Mouse (Mus musculus): ENCODE measurements around the gene Ptcra. TPM values are rescaled to one million over a fixed set of nuclear protein-coding genes. Genes with fewer than 3 reads are reported as not detected.
A peak's percentile ranks its signal among the peaks of the same experiment; 100 is the strongest.
"Not testable (repeated sequence)": the region's sequence is repeated elsewhere in the genome, so short reads cannot be mapped to it uniquely, and the experiment has no call there.

Ptcra gene
- polyA plus RNA-seq, 1 experiment from 2014 or later = 1.0 TPM

GRCm38 (mm10) chr17:46773278-46774130 lies 10.0 kb upstream of the Ptcra start:
- DNase-seq (ENCODE audit: low spot score) (peak; percentile 58), ATAC-seq (replicated peaks; ENCODE audit: low FRiP score) (peak; percentile 32)
- Histone ChIP-seq H3K9ac (ENCODE audit: low read depth, low read length) (peak overlapping the region; percentile 96), H3K9me3 (ENCODE audit: control insufficient read depth, low read length) (no peaks in the 10 kb centered on the region), H3K4me1 (replicated peaks; ENCODE audit: control insufficient read depth, insufficient read depth, low read length) (peaks cover 10% of the 10 kb centered on the region), H3K4me3 (ENCODE audit: low read depth, low read length) (peak overlapping the region; percentile 96), H3K4me2 (peak overlapping the region; percentile 75), H3K27ac (ENCODE audit: low read depth, low read length) (peak overlapping the region; percentile 90), H3K36me3 (ENCODE audit: control insufficient read depth, insufficient read depth, low read length) (peaks cover 30% of the 10 kb centered on the region), H3K27me3 (replicated peaks; ENCODE audit: control insufficient read depth, insufficient read depth, low read length) (no peaks in the 10 kb centered on the region)
- 9% methylated on average over 19 of the region's 20 CpGs for WGBS

- Histone ChIP-seq H3K4me1 (replicated peaks; ENCODE audit: control insufficient read depth, insufficient read depth, low read length) (peaks cover 10% of the 10 kb centered on the region), H3K27ac (ENCODE audit: low read depth, low read length) (peak within 1 kb of the TSS; percentile 90), H3K4me2 (peak within 1 kb of the TSS; percentile 75), H3K4me3 (ENCODE audit: low read depth, low read length) (peak within 1 kb of the TSS; percentile 96), H3K9me3 (ENCODE audit: control insufficient read depth, low read length) (no peaks in the 10 kb centered on the region), H3K36me3 (ENCODE audit: control insufficient read depth, insufficient read depth, low read length) (peaks cover 21% of the 10 kb centered on the region), H3K27me3 (replicated peaks; ENCODE audit: control insufficient read depth, insufficient read depth, low read length) (no peaks in the 10 kb centered on the region), H3K9ac (ENCODE audit: low read depth, low read length) (peak within 1 kb of the TSS; percentile 96)
- ATAC-seq (replicated peaks; ENCODE audit: low FRiP score) (peak; percentile 85), DNase-seq (ENCODE audit: low spot score) (peak; percentile 90)
- WGBS = under 1% methylated on average over 50 of the region's 50 CpGs
These were observed 9.1 kb upstream of the Ptcra start, which contains the start of gene 2310039H08Rik for GRCm38 (mm10) chr17:46772404-46773277. TSS of gene 2310039H08Rik (plus strand) at chr17:46772635.

GRCm38 (mm10) chr17:46772038-46772403 lies 8.5 kb upstream of the Ptcra start:
- no peaks in the 10 kb centered on the region for H3K9me3 ChIP-seq (ENCODE audit: control insufficient read depth, low read length)
- H3K4me2 ChIP-seq = peak overlapping the region; percentile 75
- WGBS = 5% methylated on average over 5 of the region's 5 CpGs
- H3K4me1 ChIP-seq (replicated peaks; ENCODE audit: control insufficient read depth, insufficient read depth, low read length) = peaks cover 10% of the 10 kb centered on the region
- DNase-seq (ENCODE audit: low spot score) = no peak
- H3K27me3 ChIP-seq (replicated peaks; ENCODE audit: control insufficient read depth, insufficient read depth, low read length) = no peaks in the 10 kb centered on the region
- peak overlapping the region; percentile 96 for H3K4me3 ChIP-seq (ENCODE audit: low read depth, low read length)
- H3K36me3 ChIP-seq (ENCODE audit: control insufficient read depth, insufficient read depth, low read length) = peaks cover 16% of the 10 kb centered on the region
- ATAC-seq (replicated peaks; ENCODE audit: low FRiP score) = no peak
- peak overlapping the region; percentile 90 for H3K27ac ChIP-seq (ENCODE audit: low read depth, low read length)
- peak overlapping the region; percentile 96 for H3K9ac ChIP-seq (ENCODE audit: low read depth, low read length)

- peaks cover 16% of the 10 kb centered on the region for H3K36me3 ChIP-seq (ENCODE audit: control insufficient read depth, insufficient read depth, low read length)
- H3K27me3 ChIP-seq (replicated peaks; ENCODE audit: control insufficient read depth, insufficient read depth, low read length) = no peaks in the 10 kb centered on the region
- DNase-seq (ENCODE audit: low spot score) (no peak), ATAC-seq (replicated peaks; ENCODE audit: low FRiP score) (no peak)
- peak overlapping the region; percentile 96 for H3K9ac ChIP-seq (ENCODE audit: low read depth, low read length)
- peak overlapping the region; percentile 75 for H3K4me2 ChIP-seq
- H3K4me1 ChIP-seq (replicated peaks; ENCODE audit: control insufficient read depth, insufficient read depth, low read length) = peaks cover 10% of the 10 kb centered on the region
- peak overlapping the region; percentile 96 for H3K4me3 ChIP-seq (ENCODE audit: low read depth, low read length)
- WGBS = 55% methylated on average over 17 of the region's 17 CpGs
- no peaks in the 10 kb centered on the region for H3K9me3 ChIP-seq (ENCODE audit: control insufficient read depth, low read length)
- H3K27ac ChIP-seq (ENCODE audit: low read depth, low read length) = peak overlapping the region; percentile 90; the same call in 1 of the 2 replicates
These were observed 8.1 kb upstream of the Ptcra start for GRCm38 (mm10) chr17:46771616-46772015.

DNA sequence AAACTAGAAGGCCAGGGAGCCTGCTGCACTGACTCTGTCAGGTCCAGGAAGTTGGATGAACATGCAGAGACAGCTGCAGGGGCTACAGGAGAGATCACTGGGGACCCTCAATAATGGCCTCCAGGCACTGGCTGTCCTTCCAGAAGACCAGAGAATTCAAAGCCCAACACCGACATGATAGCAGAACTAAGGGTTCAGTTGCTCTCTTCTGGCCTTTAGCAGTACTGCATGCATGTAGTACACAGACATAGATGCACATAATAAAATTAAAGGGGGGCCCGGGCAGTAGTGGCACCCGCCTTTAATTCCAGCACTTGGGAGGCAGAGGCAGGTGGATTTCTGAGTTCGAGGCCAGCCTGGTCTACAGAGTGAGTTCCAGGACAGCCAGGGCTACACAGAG lies 7.5 kb upstream of the Ptcra start:
- Histone ChIP-seq H3K9me3 (ENCODE audit: control insufficient read depth, low read length) (no peaks in the 10 kb centered on the region), H3K4me1 (replicated peaks; ENCODE audit: control insufficient read depth, insufficient read depth, low read length) (peaks cover 10% of the 10 kb centered on the region), H3K36me3 (ENCODE audit: control insufficient read depth, insufficient read depth, low read length) (peaks cover 11% of the 10 kb centered on the region), H3K27me3 (replicated peaks; ENCODE audit: control insufficient read depth, insufficient read depth, low read length) (no peaks in the 10 kb centered on the region), H3K27ac (ENCODE audit: low read depth, low read length) (no peak overlapping the region), H3K9ac (ENCODE audit: low read depth, low read length) (no peak overlapping the region), H3K4me3 (ENCODE audit: low read depth, low read length) (no peak overlapping the region), H3K4me2 (no peak overlapping the region)
- ATAC-seq (replicated peaks; ENCODE audit: low FRiP score) (no peak), DNase-seq (ENCODE audit: low spot score) (no peak)
- 86% methylated on average over 4 of the region's 4 CpGs for WGBS

- DNase-seq (ENCODE audit: low spot score) (no peak), ATAC-seq (replicated peaks; ENCODE audit: low FRiP score) (no peak)
- Histone ChIP-seq H3K9ac (ENCODE audit: low read depth, low read length) (no peak overlapping the region), H3K27ac (ENCODE audit: low read depth, low read length) (no peak overlapping the region), H3K27me3 (replicated peaks; ENCODE audit: control insufficient read depth, insufficient read depth, low read length) (no peaks in the 10 kb centered on the region), H3K4me3 (ENCODE audit: low read depth, low read length) (no peak overlapping the region), H3K9me3 (ENCODE audit: control insufficient read depth, low read length) (no peaks in the 10 kb centered on the region), H3K4me2 (no peak overlapping the region), H3K36me3 (ENCODE audit: control insufficient read depth, insufficient read depth, low read length) (peaks cover 7% of the 10 kb centered on the region), H3K4me1 (replicated peaks; ENCODE audit: control insufficient read depth, insufficient read depth, low read length) (peaks cover 10% of the 10 kb centered on the region)
- WGBS = 89% methylated on average over 11 of the region's 11 CpGs
These were observed 7.0 kb upstream of the Ptcra start for GRCm38 (mm10) chr17:46770546-46770945.

- H3K4me1 ChIP-seq (replicated peaks; ENCODE audit: control insufficient read depth, insufficient read depth, low read length) = peaks cover 6% of the 10 kb centered on the region
- no peak for ATAC-seq (replicated peaks; ENCODE audit: low FRiP score)
- no peak for DNase-seq (ENCODE audit: low spot score)
These were observed 4.4 kb upstream of the Ptcra start for GRCm38 (mm10) chr17:46767868-46768267.

GRCm38 (mm10) chr17:46764916-46765315 lies 1.4 kb upstream of the Ptcra start:
- not testable (repeated sequence) for H3K36me3 ChIP-seq (ENCODE audit: control insufficient read depth, insufficient read depth, low read length); H3K4me3 ChIP-seq (ENCODE audit: low read depth, low read length); H3K27ac ChIP-seq (ENCODE audit: low read depth, low read length); H3K9me3 ChIP-seq (ENCODE audit: control insufficient read depth, low read length); ATAC-seq (replicated peaks; ENCODE audit: low FRiP score); H3K4me1 ChIP-seq (replicated peaks; ENCODE audit: control insufficient read depth, insufficient read depth, low read length); DNase-seq (ENCODE audit: low spot score); H3K4me2 ChIP-seq; H3K27me3 ChIP-seq (replicated peaks; ENCODE audit: control insufficient read depth, insufficient read depth, low read length); H3K9ac ChIP-seq (ENCODE audit: low read depth, low read length)
- 68% methylated on average over 7 of the region's 9 CpGs for WGBS

More at GRCm38 (mm10) chr17:46767868-46768267, 4.4 kb upstream of the Ptcra start:
- Histone ChIP-seq H3K9ac (ENCODE audit: low read depth, low read length) (no peak overlapping the region), H3K36me3 (ENCODE audit: control insufficient read depth, insufficient read depth, low read length) (no peaks in the 10 kb centered on the region), H3K9me3 (ENCODE audit: control insufficient read depth, low read length) (no peaks in the 10 kb centered on the region), H3K4me3 (ENCODE audit: low read depth, low read length) (no peak overlapping the region), H3K27ac (ENCODE audit: low read depth, low read length) (no peak overlapping the region), H3K27me3 (replicated peaks; ENCODE audit: control insufficient read depth, insufficient read depth, low read length) (no peaks in the 10 kb centered on the region), H3K4me2 (no peak overlapping the region)
- WGBS = 54% methylated on average over 8 of the region's 8 CpGs
